Mouse (Mus musculus): ENCODE results near the gene Jhy. TPM values are rescaled to one million over a fixed set of nuclear protein-coding genes. Genes with fewer than 3 reads are reported as not detected.

Gene Jhy
- not detected for total RNA-seq (2021)
- long read RNA-seq, experiment 1: 0 reads
- long read RNA-seq, experiment 2: 0 reads

- no peak for DNase-seq (ENCODE audit: low spot score in 2 of 2)
These were observed at the start of gene Jhy for GRCm38 (mm10) chr9:40963586-40964417. Gene Jhy, minus strand, starts transcription at chr9:40964118.

GRCm38 (mm10) chr9:41012456-41012855 lies 48.5 kb upstream of the Jhy start:
- no peak for DNase-seq (ENCODE audit: low spot score in 2 of 2)

- no peak for DNase-seq (ENCODE audit: low spot score in 2 of 2)
These were observed 47.9 kb upstream of the Jhy start for GRCm38 (mm10) chr9:41011512-41012436.

GRCm38 (mm10) chr9:41007785-41008184 lies 43.9 kb upstream of the Jhy start:
- DNase-seq (ENCODE audit: low spot score in 2 of 2): no peak

- DNase-seq (ENCODE audit: low spot score in 2 of 2): no peak
These were observed 40.5 kb upstream of the Jhy start, which contains the start of gene Crtam for GRCm38 (mm10) chr9:41004415-41004814. Gene Crtam, minus strand, starts transcription at chr9:41004628.

GRCm38 (mm10) chr9:40997116-40997779 lies 33.3 kb upstream of the Jhy start:
- no peak for DNase-seq (ENCODE audit: low spot score in 2 of 2)

GRCm38 (mm10) chr9:40994075-40994474 lies 30.2 kb upstream of the Jhy start:
- DNase-seq (ENCODE audit: low spot score in 2 of 2): no peak

GRCm38 (mm10) chr9:40991511-40991910 lies 27.6 kb upstream of the Jhy start:
- no peak for DNase-seq (ENCODE audit: low spot score in 2 of 2)

- peak; percentile 30 to 44 for DNase-seq (ENCODE audit: low spot score in 2 of 2)
These were observed 26.1 kb upstream of the Jhy start for GRCm38 (mm10) chr9:40989940-40990588.

GRCm38 (mm10) chr9:40984313-40984712 lies 20.4 kb upstream of the Jhy start:
- no peak for DNase-seq (ENCODE audit: low spot score in 2 of 2)

GRCm38 (mm10) chr9:40983758-40984157 lies 19.8 kb upstream of the Jhy start:
- DNase-seq (ENCODE audit: low spot score in 2 of 2): no peak

- no peak for DNase-seq (ENCODE audit: low spot score in 2 of 2)
These were observed 18.6 kb upstream of the Jhy start for GRCm38 (mm10) chr9:40982480-40982879.

GRCm38 (mm10) chr9:40974042-40974801 lies 10.3 kb upstream of the Jhy start:
- DNase-seq (ENCODE audit: low spot score in 2 of 2): no peak

- no peak for DNase-seq (ENCODE audit: low spot score in 2 of 2)
These were observed 448 bp upstream of the Jhy start for GRCm38 (mm10) chr9:40964418-40964714.

- no peak for DNase-seq (ENCODE audit: low spot score in 2 of 2)
These were observed 2.5 kb downstream of the Jhy start for GRCm38 (mm10) chr9:40961401-40961800.

GRCm38 (mm10) chr9:40949039-40949615 lies 14.8 kb downstream of the Jhy start:
- no peak for DNase-seq (ENCODE audit: low spot score in 2 of 2)

- DNase-seq (ENCODE audit: low spot score in 2 of 2): no peak
These were observed 15.4 kb downstream of the Jhy start for GRCm38 (mm10) chr9:40948473-40948872.

GRCm38 (mm10) chr9:40947131-40947530 lies 16.8 kb downstream of the Jhy start:
- no peak for DNase-seq (ENCODE audit: low spot score in 2 of 2)

- no peak for DNase-seq (ENCODE audit: low spot score in 2 of 2)
These were observed 26.5 kb downstream of the Jhy start for GRCm38 (mm10) chr9:40937425-40937824.

- DNase-seq (ENCODE audit: low spot score in 2 of 2): no peak
These were observed 30.6 kb downstream of the Jhy start for GRCm38 (mm10) chr9:40933323-40933722.

Measured in adrenal gland, adult 18-20 months (tissue).